Mouse (Mus musculus): ENCODE data around the gene Rpl12.

Rpl12 gene

DNA sequence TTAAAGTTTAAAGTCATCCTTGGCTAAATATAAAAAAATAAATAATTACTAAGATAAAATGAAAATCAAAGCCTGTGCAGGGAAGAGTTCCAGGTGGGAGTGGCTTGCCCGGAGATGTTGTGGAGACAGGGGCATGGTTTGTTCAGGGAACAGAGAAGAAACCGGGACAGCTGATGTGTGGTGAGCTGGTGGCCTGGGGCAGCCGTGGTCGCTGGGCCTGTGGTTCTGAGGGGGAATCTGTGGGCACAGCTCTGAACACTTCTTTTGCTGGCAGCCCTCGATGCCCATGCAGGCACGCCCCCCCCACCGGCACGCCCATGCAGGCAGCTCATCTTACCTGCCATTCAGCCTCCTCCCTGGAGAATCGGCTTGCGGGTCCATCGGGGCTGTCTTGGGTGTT lies 13.9 kb upstream of the Rpl12 start:
- no peak for DNase-seq

DNA sequence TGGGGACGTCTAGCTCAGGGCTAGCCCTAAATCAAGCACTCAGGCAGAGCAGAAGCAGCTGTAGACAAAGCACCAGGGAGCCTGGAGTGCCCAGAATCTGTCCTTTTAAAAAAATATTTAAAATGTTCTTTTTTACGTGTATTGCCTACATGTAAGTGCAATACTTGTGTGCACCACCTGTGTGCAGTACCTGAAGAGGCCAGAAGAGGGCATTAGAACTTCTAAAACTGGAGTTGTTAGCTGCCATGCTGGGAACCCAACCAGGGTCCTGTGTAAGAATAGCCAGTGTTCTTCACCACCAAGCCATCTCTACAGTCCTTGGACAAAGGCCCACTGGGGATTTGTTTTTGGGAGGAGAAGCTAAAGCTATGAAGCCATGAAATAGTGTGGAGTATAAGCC lies 6.8 kb upstream of the Rpl12 start:
- DNase-seq: peak; percentile 39 to 50

DNA sequence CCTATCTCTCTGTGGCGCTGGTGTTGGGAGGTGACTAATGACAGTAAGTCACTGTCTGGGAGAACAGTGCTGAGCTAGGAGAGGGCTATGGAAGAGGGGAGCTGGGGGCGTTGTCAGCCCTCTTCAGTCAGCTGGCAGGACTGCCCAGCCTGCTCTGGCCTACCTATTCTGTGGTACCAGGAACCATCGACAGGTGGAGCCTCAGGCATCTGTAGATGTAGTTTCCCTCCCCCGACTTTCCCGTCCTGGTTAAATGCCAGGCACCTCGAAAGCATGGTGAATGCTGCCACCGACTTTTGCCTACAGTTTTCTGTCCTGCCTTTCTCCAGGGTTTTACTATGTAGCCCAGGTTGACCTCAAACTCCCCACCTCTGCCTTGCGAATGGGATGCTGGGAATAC lies 4.0 kb upstream of the Rpl12 start:
- DNase-seq: peak; percentile 27 to 37

DNA sequence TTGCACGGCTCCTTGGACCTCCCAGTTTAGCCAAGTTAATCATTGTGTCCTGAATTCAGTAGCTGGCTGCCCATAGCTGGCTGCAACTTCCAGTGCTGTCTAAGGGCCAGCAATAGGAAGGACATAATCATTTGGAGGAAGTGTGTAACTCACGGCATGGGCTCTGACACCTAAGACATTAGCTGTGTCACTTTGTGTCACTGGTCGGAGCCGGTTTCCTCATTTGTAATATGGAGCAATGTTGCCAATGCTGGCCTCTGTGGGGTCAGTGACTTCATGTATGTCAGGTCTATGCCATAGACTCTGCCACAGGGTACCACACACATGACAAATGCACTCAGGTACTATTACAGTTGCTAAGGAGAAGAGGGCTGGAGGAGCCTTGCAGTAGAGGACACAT lies 1.1 kb upstream of the Rpl12 start:
- no peak for DNase-seq

DNA sequence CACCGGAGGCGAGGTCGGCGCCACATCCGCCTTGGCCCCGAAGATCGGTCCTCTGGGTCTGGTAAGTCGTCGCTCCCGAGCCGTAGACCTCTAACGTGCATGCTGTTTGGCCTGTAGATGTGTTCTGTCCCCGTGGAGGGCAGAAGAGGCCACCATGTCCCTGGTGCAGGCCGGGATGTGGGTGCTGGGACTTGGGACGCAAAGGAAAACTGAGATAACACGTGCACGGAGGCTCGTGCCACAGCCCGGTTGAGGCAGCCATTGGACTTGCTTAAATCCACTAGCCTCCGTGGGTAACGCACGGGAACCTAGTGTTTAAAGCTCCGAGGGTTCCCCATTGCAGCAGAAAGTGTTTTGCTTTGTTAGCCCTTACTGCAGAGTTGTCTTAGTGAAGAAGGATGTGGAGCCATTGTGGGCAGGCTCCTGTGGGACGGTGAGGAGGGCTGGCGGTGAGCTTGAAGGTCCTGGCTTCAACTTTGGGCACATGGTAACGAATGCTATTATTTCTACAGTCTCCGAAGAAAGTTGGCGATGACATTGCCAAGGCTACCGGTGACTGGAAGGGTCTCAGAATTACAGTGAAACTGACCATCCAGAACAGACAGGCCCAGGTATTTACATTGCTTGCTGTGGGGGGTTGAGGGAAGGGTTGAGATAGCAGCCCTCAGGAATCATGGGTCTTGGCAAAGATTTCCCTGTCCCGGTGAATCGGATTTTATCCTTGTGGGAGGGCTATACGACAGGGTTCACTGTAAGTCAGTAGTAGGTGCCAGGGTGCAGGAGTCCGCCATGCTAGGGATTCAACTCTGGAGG lies 909 bp downstream of the Rpl12 start:
- no peak for DNase-seq

DNA sequence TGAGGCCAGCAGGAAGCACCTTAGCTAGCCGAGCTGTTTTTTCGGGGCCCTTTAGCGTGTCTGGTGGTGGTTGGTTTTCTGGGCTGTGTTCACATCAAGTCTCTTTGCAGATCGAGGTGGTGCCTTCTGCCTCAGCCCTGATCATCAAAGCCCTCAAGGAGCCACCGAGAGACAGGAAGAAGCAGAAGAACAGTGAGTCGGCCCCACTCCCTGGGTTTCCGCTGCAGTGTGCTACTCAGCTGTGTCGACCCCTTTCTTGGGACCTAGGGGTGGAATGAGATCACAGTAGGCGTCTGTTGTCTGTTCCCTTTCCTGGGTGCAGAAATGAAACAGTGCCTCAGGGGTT lies 1.5 kb downstream of the Rpl12 start:
- peak; percentile 40 to 45 for DNase-seq

DNA sequence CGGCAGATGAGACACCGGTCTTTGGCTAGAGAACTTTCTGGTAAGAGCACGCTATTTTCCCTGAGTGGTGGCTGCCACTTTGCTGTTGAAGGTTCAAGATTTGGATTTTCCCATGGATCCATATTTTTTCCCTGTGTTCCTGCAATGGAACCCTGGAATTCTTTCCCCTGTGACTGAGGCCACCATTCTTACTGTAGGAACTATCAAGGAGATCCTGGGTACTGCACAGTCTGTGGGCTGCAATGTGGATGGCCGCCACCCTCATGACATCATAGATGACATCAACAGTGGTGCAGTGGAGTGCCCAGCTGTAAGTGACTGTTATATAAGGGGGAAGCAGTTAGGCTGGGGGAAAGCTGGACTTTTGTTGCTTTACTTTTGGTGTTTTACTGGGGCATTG lies 2.2 kb downstream of the Rpl12 start:
- peak; percentile 21 to 28 for DNase-seq

DNA sequence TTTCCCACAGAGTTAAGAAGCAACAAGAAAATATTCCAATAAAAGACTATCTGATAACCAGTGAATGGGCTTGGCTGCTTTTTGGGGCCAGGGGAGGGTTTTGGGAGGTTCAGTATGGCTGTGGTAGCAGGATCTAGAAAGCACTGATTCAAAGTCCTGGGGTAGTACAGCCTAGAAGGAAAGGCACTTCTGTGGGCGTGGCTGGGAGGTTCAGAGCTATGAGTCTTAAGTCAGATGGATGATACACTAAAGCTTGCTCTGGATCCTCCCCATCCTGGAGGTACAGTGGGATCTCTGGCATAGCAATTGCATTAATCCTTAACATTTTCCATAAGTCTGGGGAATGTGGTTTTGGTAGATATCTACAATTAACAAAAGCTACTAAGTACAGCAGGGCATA lies 2.6 kb downstream of the Rpl12 start:
- no peak for DNase-seq

DNA sequence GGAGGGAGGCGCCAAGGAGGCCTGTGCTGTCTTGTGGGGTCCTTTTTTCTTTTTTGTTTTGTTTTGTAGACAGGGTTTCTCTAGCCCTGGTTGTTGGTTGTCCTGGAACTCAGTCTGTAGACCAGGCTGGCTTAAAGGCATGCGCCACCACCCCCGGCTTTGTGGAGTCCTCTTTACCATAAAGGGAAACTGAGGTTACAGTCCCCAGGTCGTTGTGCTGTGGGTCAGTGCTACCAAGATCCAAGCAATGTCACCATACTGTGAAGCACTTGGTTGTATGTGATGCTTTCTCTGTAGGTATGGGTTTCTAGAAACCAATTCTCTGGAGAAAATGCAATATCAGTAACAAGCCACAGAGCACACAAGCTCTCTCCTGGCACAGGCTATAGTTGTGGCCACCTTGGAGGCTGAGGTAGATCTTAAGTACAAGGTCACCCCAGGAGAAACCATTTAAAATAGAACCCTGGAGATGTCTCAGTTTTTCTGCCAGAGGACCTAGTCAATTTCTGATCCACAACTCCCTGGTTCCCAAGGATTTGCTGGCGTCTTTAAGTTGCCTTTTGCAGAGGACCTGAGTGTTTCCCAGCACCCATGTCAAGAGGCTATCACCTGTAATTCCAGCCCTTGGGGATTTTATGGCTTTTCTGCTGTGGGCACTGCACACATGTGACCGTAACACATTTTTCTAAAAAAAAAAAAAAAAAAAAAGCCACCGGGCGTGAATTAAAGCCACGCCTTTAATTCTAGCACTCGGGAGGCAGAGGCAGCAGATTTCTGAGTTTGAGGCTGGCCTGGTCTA lies 3.5 kb downstream of the Rpl12 start:
- DNase-seq: peak; percentile 9 to 34

DNA sequence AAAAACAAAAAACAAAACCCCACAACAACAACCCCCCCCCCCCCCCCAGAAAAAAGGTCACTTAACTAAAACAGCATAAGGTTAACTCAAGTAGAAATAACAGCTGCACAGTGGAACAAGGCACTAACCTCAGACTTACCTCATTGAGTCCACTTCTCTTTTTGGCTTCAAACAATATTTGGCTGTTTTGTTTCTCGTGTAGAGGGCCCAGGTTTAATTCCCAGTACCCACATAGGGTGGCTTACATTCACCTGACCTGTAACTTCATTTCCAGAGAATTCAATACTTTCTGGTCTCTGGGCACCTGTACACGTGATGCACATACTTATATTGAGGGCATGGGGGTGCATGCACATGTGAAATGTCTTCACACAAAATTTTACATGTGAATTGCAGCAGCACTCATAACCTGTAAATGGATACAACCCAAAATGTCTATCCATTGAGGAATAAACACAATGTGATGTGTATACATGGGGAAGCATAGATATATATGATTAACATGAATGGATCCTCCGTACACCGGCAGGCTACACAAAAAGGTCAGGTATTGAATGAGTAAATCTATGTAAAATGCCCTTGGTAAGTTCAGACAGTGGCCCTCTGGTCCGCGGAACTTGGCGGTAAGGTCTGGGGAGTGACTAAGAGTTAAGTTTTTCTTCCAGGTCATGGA lies 4.3 kb downstream of the Rpl12 start:
- DNase-seq: peak; percentile 61 to 63

DNA sequence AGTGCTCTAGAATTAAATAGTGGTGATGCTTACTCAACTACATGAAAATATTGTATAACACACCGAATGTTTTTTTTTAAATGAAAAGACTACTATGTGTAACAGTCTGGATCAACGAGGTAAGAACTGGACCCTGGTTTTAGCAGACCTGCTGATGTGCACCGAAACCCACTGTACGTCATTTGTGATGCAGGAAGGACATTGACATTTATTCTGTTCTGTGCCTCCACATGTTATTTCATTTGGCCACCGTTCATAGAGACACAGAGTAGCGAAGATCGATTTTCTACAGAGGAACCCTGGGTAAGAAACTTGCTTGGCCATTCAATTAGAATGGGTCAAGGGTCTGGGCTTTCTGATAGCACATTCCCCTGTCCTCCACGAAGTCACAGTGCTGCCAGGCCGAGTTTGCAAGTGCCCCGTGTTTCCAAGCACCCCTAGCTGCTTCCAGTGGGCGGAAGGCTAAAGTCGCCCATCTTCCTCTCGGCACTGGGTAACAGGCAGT lies 4.9 kb downstream of the Rpl12 start:
- no peak for DNase-seq

DNA sequence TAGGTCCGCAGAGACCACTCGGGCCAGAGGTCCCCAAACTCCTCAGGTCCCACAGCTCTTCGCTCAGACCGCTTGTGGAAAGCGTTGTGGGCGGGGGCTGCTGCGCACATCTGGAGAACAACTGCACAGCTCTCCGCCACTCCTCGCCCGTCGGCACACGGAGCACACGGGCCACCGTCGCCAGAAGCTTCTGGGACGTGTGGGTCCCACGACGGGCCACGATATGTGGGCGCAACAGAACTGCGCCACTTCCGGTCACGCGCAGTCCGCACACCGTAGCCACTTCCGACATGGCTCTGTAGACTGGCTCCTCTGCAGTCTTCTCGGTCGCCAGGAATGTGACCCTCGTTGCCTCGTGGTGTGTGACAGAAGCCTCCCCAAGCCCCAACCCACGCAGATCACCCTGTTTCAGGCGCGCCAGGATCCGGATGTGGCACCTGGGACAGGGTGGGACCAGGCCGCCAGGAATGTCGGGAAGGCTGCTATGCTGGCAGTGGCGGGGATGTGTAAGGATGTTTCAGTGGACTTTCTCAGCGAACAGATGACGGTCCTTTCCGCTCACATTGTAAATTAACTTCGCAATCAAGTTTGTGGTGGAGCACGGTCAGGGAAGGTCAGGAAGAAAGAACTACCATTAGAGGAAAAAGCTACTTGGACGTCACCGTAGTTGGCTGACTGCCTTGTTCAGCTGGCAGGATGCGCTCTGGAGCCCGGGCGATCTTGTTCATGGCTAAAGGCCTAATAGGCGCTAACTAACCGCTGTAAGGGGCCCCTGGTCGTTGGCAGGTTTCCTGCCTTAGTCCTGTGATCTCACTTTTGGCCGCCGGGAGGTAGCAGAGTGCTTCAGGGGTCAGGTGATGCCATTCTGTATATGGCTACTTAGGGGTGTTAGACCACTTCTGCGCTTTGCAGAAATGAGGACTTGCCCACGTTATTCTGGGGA lies 5.6 kb downstream of the Rpl12 start:
- DNase-seq: peak; percentile 89 to 90

DNA sequence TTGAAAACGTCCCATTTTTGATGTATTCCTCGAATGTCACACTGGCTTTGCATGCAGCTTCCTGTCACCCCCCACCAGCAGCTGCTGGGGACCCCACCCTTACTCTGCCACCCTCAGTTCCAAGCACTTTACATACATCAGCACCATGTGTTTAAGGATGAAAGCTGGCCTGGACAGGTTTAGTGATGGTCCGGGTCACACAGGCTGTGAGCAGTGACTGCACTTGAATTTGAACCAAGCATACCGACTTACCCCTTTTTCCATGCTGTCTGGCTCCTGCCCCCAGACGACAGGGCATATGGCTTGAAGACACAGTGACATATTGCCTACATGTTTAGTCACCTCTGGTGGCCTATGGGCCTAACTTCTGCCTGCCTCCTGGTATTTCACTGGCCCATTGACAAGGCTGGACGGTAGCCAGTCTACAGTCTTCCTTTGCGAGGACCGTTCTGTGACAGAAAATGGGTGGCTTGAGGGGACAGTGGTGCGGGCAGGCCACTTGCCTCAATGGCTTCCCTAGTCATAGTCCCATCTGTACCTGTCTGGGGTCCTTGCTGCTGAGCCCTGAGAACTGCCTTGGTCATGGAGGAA lies 6.8 kb downstream of the Rpl12 start:
- DNase-seq: no peak

DNA sequence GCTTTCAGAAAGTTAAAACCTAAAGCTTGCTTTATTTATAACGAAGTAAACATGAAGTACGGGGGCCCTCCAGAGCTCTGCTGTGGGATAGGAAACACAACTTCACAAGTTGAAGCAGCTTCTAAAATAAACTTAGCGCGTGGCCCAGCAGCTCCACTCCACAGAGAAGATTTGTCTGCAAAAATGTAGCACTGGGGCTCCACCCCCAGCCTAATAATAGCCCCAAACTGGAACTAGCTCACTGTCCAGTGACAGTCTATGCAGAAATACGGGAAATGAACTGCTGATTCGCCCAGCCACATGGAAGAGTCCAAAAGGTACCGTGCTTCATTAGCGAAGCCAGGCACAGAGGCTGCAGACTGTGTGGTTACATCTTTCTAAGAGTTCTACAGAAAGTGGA lies 8.0 kb downstream of the Rpl12 start:
- no peak for DNase-seq

DNA sequence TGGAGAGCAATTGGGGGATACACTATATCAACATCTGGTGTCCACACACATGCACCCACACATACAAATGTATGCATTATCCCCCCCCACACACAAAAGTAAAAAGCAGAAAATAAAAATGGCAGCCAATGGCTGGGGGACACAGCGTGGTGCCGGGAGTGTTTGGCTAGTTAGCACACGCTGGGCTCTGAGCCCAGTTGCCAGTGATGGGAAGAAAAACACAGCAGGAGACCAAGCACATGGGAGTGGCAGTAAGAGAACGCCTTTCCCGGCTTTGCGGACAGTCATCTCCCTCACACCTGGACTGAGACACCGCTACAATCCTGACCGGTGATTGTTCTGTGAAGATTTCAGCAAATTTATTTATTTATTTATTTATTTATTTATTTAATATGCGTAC lies 9.9 kb downstream of the Rpl12 start:
- no peak for DNase-seq

DNA sequence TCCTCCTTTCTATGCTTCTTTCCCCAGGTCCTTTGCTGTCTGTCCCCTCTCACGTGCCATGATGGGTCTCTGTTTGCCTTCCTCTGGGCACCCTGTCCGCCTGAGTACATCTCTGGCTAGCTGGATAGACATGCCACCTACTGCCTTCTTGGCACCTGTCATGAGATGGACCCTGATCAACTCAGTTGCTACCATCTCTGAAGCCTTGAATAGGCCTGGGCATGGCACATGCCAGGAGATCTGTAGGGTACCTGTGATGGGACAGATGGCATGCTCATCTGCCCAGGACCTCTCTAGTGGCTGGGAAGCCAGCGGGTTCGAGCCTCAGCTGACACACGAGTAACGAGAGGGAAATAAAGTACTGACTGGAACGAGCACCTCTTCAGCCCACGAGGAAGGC lies 12.9 kb downstream of the Rpl12 start:
- no peak for DNase-seq

DNA sequence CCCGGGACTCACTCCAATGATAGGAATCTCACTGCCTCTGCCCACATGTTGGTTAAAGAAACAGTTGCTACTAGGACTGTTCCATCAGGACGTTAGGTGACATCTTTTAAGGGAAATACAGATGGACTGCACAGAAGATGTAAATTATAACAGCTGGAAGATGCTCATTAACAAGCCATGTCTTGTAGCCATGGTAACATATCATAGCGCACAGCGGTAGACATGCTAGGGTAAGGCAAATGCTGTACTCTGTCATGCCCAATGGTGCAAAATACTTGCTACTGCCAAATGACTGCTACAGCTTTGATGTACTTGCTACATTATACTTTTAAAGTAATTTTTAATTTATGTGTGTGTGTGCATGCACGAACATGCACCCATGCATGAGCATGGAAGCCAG lies 15.8 kb downstream of the Rpl12 start:
- no peak for DNase-seq

DNA sequence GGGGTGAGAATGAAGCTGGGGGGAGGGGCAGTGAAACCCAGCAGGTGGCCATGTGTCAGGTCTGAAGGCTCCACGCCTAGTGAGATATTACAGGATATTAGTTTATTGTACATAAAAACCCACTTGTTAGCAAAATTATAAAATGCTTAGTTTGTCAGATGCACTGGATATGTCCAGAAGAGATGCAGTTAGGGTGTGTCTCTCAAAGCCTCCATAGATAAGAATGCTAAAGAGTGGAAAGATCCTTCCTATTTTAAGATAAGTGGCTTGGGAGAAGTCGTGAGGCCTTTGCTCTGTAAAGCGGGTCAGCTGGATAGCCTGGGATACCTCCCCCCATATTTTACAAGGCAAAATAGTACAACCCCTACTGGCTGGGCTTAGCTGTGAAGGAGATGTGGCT lies 17.3 kb downstream of the Rpl12 start:
- no peak for DNase-seq

DNA sequence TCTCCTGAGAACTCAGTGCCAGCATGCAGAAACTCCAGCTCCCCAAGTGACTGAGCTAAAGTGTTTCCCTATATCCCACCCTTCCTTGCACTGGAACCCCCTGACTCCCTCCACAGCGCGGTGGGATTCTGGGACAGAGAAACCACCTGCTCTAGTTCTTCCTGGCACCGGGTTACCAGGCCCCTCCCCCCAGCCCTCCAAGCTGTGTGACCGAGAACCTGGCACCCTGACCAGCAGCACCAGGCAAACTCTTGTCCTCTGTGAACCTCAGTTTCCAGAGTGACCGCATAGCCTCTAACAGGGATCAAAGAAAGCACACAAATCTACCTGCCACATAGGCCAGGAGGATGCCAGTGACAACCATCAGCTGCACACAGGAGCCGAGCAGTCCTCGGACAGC lies 18.3 kb downstream of the Rpl12 start:
- DNase-seq: no peak

DNA sequence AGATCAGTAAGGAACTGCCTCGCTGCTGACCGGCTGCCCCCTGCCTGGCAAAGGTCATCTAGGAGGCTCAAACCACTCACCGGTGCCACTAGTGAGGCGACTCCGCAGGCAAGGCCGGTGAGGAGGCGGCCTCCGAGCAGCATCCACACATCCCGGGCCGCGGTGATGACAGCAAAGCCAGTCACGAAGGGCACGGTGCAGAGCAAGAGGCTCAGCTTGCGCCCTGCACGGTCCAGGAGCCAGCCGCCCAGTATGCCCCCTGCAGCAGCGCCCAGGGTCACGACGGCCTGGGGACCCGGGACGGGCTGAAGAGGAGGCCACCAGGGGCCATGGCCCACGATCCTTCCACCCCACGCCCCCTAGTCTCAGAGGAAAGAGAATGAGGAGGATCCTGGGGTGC lies 19.9 kb downstream of the Rpl12 start:
- DNase-seq: peak; percentile 8 to 26

DNA sequence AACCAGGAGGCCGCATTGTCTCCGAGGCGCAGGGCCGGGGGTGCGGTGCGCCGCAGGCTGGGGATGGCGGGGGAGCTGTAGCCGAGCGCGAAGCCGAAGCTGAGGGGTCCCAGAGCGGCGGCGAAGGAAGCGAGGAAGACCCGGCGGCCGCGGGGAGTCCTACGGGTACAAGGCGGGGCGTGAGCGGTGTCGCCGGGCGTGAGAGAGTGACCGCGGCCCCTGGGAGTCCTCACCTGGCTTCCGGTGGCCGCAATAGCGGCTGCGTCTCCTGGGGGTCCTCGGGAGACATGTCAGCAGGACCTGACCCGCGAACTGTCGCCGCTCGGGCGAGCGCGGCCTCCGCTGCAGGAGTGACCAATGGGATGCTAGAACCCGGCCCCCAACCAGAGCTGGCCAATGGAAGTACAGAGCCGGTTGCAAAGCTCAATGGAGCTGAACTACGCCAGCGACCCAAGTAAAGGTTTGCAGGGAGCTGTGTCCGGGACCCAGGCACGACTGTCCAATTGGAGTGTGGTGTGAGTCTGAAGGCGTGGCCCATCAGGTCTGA lies 20.4 kb downstream of the Rpl12 start, which contains the start of gene Slc2a8:
Gene Slc2a8 (minus strand): TSS at position 359 of the 547 bp plus-strand sequence.
- peak; percentile 75 for DNase-seq

DNA sequence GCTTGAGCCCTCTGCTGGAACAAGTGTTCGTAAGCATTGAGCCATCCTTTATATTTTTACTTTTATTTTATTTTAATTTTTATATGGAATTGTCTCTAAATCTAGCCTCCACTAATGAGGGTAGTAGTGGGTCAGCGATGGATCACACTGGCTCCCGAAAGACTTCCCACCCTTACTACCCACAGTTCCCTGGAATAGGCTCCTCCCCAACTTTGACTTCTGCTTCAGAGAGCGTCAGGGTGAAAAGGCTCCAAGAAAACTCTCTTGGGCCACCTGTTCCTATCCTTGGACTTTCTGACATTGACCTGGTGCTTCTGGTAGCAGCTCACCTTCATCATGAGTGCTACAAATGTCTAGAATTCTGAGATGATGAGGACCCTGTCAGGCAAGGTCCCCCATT lies 21.3 kb downstream of the Rpl12 start:
- DNase-seq: no peak
